43 mouse cellular contexts compared by ENCODE assay signal in genomic region chr6:129538555-129538954, GRCm38 (mm10). TPM values are rescaled to one million over a fixed set of nuclear protein-coding genes. Genes with fewer than 3 reads are reported as not detected.
"Had no signal": no experiment of that assay in that cellular context is flagged by ENCODE, and none has a peak within 500 bp of the region (broad histone marks: within the 10 kb centered on the region; RNA-seq: fewer than 3 reads in every experiment).

No protein-coding gene starts in this region.

- H3K27me3 ChIP-seq: heart, embryonic 12.5 days; heart, embryonic 13.5 days; heart, embryonic 15.5 days; hindbrain, embryonic 12.5 days; hindbrain, embryonic 13.5 days; hindbrain, embryonic 15.5 days; intestine, embryonic 15.5 days; kidney, embryonic 15.5 days had no signal

- H3K4me3 ChIP-seq: heart, embryonic 10.5 days; heart, embryonic 12.5 days; heart, embryonic 13.5 days; heart, embryonic 15.5 days; hindbrain, embryonic 10.5 days; hindbrain, embryonic 12.5 days; hindbrain, embryonic 13.5 days; hindbrain, embryonic 15.5 days; intestine, embryonic 15.5 days; kidney, embryonic 15.5 days; layer of hippocampus, adult 2 months had no signal

- ATAC-seq: hindbrain, embryonic 16.5 days; hindbrain, postnatal 0 days; inflammation-experienced regulatory T-cells, adult 6 months; intestine, embryonic 15.5 days; intestine, embryonic 16.5 days; intestine, postnatal 0 days had no signal

- H3K4me2 ChIP-seq: heart, embryonic 11.5 days; heart, embryonic 12.5 days; heart, embryonic 13.5 days; heart, embryonic 15.5 days; hindbrain, embryonic 12.5 days; hindbrain, embryonic 13.5 days; hindbrain, embryonic 14.5 days; hindbrain, embryonic 15.5 days; intestine, embryonic 15.5 days; kidney, embryonic 15.5 days had no signal

- H3K9ac ChIP-seq: heart, embryonic 12.5 days; heart, embryonic 13.5 days; heart, embryonic 15.5 days; hindbrain, embryonic 12.5 days; hindbrain, embryonic 13.5 days; hindbrain, embryonic 14.5 days; hindbrain, embryonic 15.5 days; intestine, embryonic 15.5 days; kidney, embryonic 15.5 days had no signal

- H3K27ac ChIP-seq: heart, embryonic 10.5 days; heart, embryonic 13.5 days; heart, embryonic 15.5 days; hindbrain, embryonic 10.5 days; hindbrain, embryonic 12.5 days; hindbrain, embryonic 13.5 days; hindbrain, embryonic 14.5 days; hindbrain, embryonic 15.5 days; hindbrain, postnatal 0 days; intestine, embryonic 15.5 days; kidney, embryonic 15.5 days; kidney, postnatal 0 days; layer of hippocampus, adult 2 months had no signal

- H3K9me3 ChIP-seq: heart, embryonic 10.5 days; heart, embryonic 12.5 days; heart, embryonic 13.5 days; heart, embryonic 15.5 days; hindbrain, embryonic 10.5 days; hindbrain, embryonic 12.5 days; hindbrain, embryonic 13.5 days; hindbrain, embryonic 15.5 days; intestine, embryonic 15.5 days; kidney, embryonic 15.5 days had no signal

- DNase-seq: heart, postnatal 10 days; heart, postnatal 14 days; heart, postnatal 36 days; heart, postnatal 4 days; kidney, adult 11 months; kidney, adult 18-20 months; kidney, adult 2 months; kidney, adult 8-10 months; kidney, adult 9 months; kidney, postnatal 10 days; kidney, postnatal 14 days; kidney, postnatal 25 days; kidney, postnatal 36 days; kidney, postnatal 4 days; layer of hippocampus, adult 9-11 months; layer of hippocampus, postnatal 36 days had no signal

RNA-seq across cellular contexts. Expression of gene Tmem52b, which starts 26.2 kb away (rescaled TPM):
- polyA plus RNA-seq: heart, embryonic 10.5 days; heart, embryonic 11.5 days; heart, embryonic 12.5 days; heart, embryonic 14.5 days; heart, embryonic 15.5 days; heart, postnatal 0 days; hindbrain, embryonic 10.5 days; hindbrain, embryonic 11.5 days; hindbrain, embryonic 12.5 days; hindbrain, embryonic 13.5 days; hindbrain, embryonic 15.5 days; hindbrain, embryonic 16.5 days; hindbrain, postnatal 0 days; inflammation-experienced regulatory T-cells, adult 6 months; large intestine, adult 2 months had no signal

RNA-seq across cellular contexts. Expression of gene Olr1, which starts 31.6 kb away (rescaled TPM):
- polyA plus RNA-seq: hindbrain, embryonic 10.5 days; hindbrain, embryonic 11.5 days; hindbrain, embryonic 12.5 days; hindbrain, embryonic 13.5 days; hindbrain, embryonic 14.5 days; hindbrain, embryonic 15.5 days; hindbrain, embryonic 16.5 days; intestine, embryonic 14.5 days; kidney, embryonic 14.5 days; kidney, embryonic 16.5 days; kidney, postnatal 0 days; large intestine, adult 2 months had no signal

RNA-seq across cellular contexts. Expression of gene Klre1, which starts 39.1 kb away (rescaled TPM):
- polyA plus RNA-seq: heart, embryonic 10.5 days; heart, embryonic 11.5 days; heart, embryonic 12.5 days; heart, embryonic 13.5 days; heart, embryonic 14.5 days; heart, embryonic 15.5 days; heart, embryonic 16.5 days; heart, postnatal 0 days; hindbrain, embryonic 10.5 days; hindbrain, embryonic 12.5 days; hindbrain, embryonic 14.5 days; hindbrain, embryonic 16.5 days; intestine, embryonic 14.5 days; intestine, embryonic 15.5 days; intestine, embryonic 16.5 days; intestine, postnatal 0 days; kidney, embryonic 14.5 days; kidney, embryonic 15.5 days; kidney, embryonic 16.5 days; kidney, postnatal 0 days had no signal

RNA-seq across cellular contexts. Expression of gene Klrd1, which starts 53.0 kb away (rescaled TPM):
- polyA plus RNA-seq: heart, embryonic 10.5 days; heart, embryonic 11.5 days; heart, embryonic 13.5 days; heart, embryonic 14.5 days; hindbrain, embryonic 10.5 days; hindbrain, embryonic 11.5 days; hindbrain, embryonic 12.5 days; hindbrain, embryonic 13.5 days; hindbrain, embryonic 14.5 days; hindbrain, embryonic 15.5 days; hindbrain, embryonic 16.5 days; hindbrain, postnatal 0 days; kidney, embryonic 14.5 days; kidney, embryonic 15.5 days had no signal
